Mouse (Mus musculus): Measurements from ENCODE around the gene Msi1. TPM values are rescaled to one million over a fixed set of nuclear protein-coding genes. Genes with fewer than 3 reads are reported as not detected.
A peak's percentile ranks its signal among the peaks of the same experiment; 100 is the strongest.

Msi1 gene
- polyA plus RNA-seq, 1 experiment from 2014 or later: 16.0 TPM

- Histone ChIP-seq H3K4me2 (ENCODE audit: low read depth, low read length) (peak overlapping the region; percentile 57), H3K9ac (ENCODE audit: low read depth, low read length) (no peak overlapping the region; the same call in 1 of the 2 replicates), H3K27me3 (replicated peaks; ENCODE audit: control insufficient read depth, insufficient read depth, low read length) (no peaks in the 10 kb centered on the region), H3K9me3 (ENCODE audit: control insufficient read depth, low read length) (no peaks in the 10 kb centered on the region), H3K4me1 (ENCODE audit: control insufficient read depth, insufficient read depth, low read length) (peaks cover 11% of the 10 kb centered on the region; the same call in 1 of the 2 replicates), H3K27ac (replicated peaks; ENCODE audit: low read depth, low read length) (peak overlapping the region; percentile 33; the same call in 1 of the 2 replicates), H3K4me3 (ENCODE audit: low read depth, low read length) (peak overlapping the region; percentile 29; the same call in 1 of the 2 replicates), H3K36me3 (ENCODE audit: control insufficient read depth, insufficient read depth, low read length) (no peaks in the 10 kb centered on the region)
- peak; percentile 26 for DNase-seq (ENCODE audit: low spot score)
- ATAC-seq (ENCODE audit: low read depth): peak; percentile 45
- 18% methylated on average over 14 of the region's 17 CpGs for WGBS
Observed at GRCm38 (mm10) chr5:115403436-115404140, 25.8 kb upstream of the Msi1 start.

DNA sequence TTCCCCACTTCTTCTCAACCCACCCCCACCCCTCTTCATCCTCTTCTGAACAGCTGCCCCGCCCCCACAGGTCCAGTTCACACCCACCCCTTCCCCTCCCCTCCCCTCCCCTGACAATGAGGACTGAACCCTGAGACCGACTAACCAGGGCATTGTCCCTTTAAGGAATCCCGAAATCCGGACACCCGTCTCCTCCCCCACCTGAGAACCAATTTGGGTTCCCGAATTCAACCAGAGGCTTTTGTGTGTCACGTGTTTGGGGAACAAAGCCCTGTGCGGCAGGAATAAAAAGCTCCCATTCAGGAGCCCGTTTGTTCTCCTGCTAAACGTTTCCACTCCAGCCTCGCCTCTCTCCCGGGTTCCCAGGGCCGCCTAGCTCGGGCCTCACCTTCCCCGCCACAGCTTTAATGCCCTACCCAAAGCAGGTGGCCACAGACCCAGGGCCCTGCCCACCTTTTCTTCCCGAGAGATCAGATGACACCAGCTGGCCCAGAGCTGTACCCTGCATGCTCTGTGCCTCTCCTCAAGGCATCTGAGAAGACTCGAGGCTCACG, 25.1 kb upstream of the Msi1 start:
- 4% methylated on average over 18 of the region's 18 CpGs for WGBS
- H3K36me3 ChIP-seq (ENCODE audit: control insufficient read depth, insufficient read depth, low read length): no peaks in the 10 kb centered on the region
- peak overlapping the region; percentile 57 for H3K4me2 ChIP-seq (ENCODE audit: low read depth, low read length)
- no peaks in the 10 kb centered on the region for H3K27me3 ChIP-seq (replicated peaks; ENCODE audit: control insufficient read depth, insufficient read depth, low read length)
- peak overlapping the region; percentile 60 for H3K9ac ChIP-seq (ENCODE audit: low read depth, low read length)
- H3K9me3 ChIP-seq (ENCODE audit: control insufficient read depth, low read length): no peaks in the 10 kb centered on the region
- peak overlapping the region; percentile 29 for H3K4me3 ChIP-seq (ENCODE audit: low read depth, low read length)
- DNase-seq (ENCODE audit: low spot score): peak; percentile 83
- peak overlapping the region; percentile 61 for H3K27ac ChIP-seq (replicated peaks; ENCODE audit: low read depth, low read length)
- peak; percentile 89 for ATAC-seq (ENCODE audit: low read depth)
- peaks cover 11% of the 10 kb centered on the region; the same call in 1 of the 2 replicates for H3K4me1 ChIP-seq (ENCODE audit: control insufficient read depth, insufficient read depth, low read length)

GRCm38 (mm10) chr5:115405205-115405604, 24.2 kb upstream of the Msi1 start:
- 50% methylated on average over 8 of the region's 8 CpGs for WGBS
- peaks cover 11% of the 10 kb centered on the region; the same call in 1 of the 2 replicates for H3K4me1 ChIP-seq (ENCODE audit: control insufficient read depth, insufficient read depth, low read length)
- no peak for ATAC-seq (ENCODE audit: low read depth)
- no peak overlapping the region for H3K27ac ChIP-seq (replicated peaks; ENCODE audit: low read depth, low read length)
- H3K4me3 ChIP-seq (ENCODE audit: low read depth, low read length): no peak overlapping the region
- H3K27me3 ChIP-seq (replicated peaks; ENCODE audit: control insufficient read depth, insufficient read depth, low read length): no peaks in the 10 kb centered on the region
- DNase-seq (ENCODE audit: low spot score): no peak
- H3K9ac ChIP-seq (ENCODE audit: low read depth, low read length): no peak overlapping the region
- no peaks in the 10 kb centered on the region for H3K36me3 ChIP-seq (ENCODE audit: control insufficient read depth, insufficient read depth, low read length)
- H3K4me2 ChIP-seq (ENCODE audit: low read depth, low read length): no peak overlapping the region
- H3K9me3 ChIP-seq (ENCODE audit: control insufficient read depth, low read length): no peaks in the 10 kb centered on the region

DNA sequence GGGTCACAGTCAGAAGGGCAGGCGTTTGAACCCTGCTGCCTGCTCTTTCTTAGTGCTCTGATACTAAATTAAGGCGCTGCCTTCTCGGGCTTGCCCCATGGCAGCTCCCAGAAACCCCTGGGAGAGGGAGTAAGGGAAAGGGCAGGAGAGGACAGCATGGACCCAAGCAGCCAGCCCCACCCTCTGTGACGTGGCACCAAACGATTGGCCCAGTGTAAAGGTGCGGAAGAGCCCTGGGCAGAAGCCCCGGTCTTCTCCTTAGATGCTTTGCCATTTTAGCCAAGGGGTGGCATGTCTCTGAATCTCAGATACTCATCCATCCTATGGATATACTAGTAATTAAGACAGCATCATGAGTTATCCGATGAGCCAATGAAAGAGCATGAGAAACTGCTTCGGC, 21.3 kb upstream of the Msi1 start:
- no peak for DNase-seq (ENCODE audit: low spot score)

GRCm38 (mm10) chr5:115415111-115416085, 14.0 kb upstream of the Msi1 start:
- H3K4me1 ChIP-seq (ENCODE audit: control insufficient read depth, insufficient read depth, low read length): 0 out of 2 replicates have a peak, but pooled peaks cover 4% of the 10 kb centered on the region
- no peak overlapping the region for H3K27ac ChIP-seq (replicated peaks; ENCODE audit: low read depth, low read length)
- no peaks in the 10 kb centered on the region for H3K36me3 ChIP-seq (ENCODE audit: control insufficient read depth, insufficient read depth, low read length)
- no peaks in the 10 kb centered on the region for H3K9me3 ChIP-seq (ENCODE audit: control insufficient read depth, low read length)
- H3K27me3 ChIP-seq (replicated peaks; ENCODE audit: control insufficient read depth, insufficient read depth, low read length): no peaks in the 10 kb centered on the region
- peak overlapping the region; percentile 49 for H3K4me2 ChIP-seq (ENCODE audit: low read depth, low read length)
- peak overlapping the region; percentile 23; the same call in 1 of the 2 replicates for H3K4me3 ChIP-seq (ENCODE audit: low read depth, low read length)
- WGBS: 51% methylated on average over 24 of the region's 24 CpGs
- peak overlapping the region; percentile 12; the same call in 1 of the 2 replicates for H3K9ac ChIP-seq (ENCODE audit: low read depth, low read length)
- DNase-seq (ENCODE audit: low spot score) (no peak), ATAC-seq (ENCODE audit: low read depth) (no peak)

More for the DNA sequence above, 21.3 kb upstream of the Msi1 start:
- Histone ChIP-seq H3K27me3 (replicated peaks; ENCODE audit: control insufficient read depth, insufficient read depth, low read length) (no peaks in the 10 kb centered on the region), H3K27ac (replicated peaks; ENCODE audit: low read depth, low read length) (no peak overlapping the region), H3K9me3 (ENCODE audit: control insufficient read depth, low read length) (no peaks in the 10 kb centered on the region), H3K4me1 (ENCODE audit: control insufficient read depth, insufficient read depth, low read length) (peaks cover 11% of the 10 kb centered on the region; the same call in 1 of the 2 replicates), H3K36me3 (ENCODE audit: control insufficient read depth, insufficient read depth, low read length) (no peaks in the 10 kb centered on the region), H3K9ac (ENCODE audit: low read depth, low read length) (no peak overlapping the region), H3K4me2 (ENCODE audit: low read depth, low read length) (no peak overlapping the region), H3K4me3 (ENCODE audit: low read depth, low read length) (no peak overlapping the region)
- WGBS: 29% methylated on average over 9 of the region's 9 CpGs
- no peak for ATAC-seq (ENCODE audit: low read depth)

DNA sequence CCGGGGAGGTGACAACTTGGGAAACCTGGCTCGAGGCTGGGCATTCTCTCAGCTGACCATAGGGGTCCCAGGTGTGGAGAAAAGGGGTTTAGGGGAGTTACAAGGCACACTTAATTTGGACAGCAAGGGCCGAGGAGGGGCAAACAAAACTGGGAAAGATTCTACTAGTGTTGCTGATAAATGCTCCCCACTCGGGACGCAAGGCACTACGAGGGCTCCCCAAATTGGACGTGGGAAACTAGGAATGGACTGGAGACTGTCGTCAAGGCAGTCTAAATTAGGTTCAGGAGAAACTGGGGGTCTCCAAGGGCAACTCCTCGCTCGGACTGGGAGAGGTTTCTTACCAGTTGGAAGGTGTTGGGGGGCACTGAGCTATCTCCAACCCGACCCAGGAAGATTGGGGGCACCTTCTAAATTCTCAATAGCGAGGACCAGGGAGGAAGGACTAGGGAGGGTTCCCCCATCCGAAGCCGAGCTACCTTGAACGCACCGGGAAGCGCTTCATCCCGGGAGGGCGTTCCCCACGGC, 504 bp upstream of the Msi1 start:
- peak overlapping the region; percentile 93 for H3K4me3 ChIP-seq (ENCODE audit: low read depth, low read length)
- peak overlapping the region; percentile 98 for H3K9ac ChIP-seq (ENCODE audit: low read depth, low read length)
- H3K4me2 ChIP-seq (ENCODE audit: low read depth, low read length): peak overlapping the region; percentile 92
- ATAC-seq (ENCODE audit: low read depth) (no peak), DNase-seq (ENCODE audit: low spot score) (no peak)
- peaks cover 20% of the 10 kb centered on the region for H3K4me1 ChIP-seq (ENCODE audit: control insufficient read depth, insufficient read depth, low read length)
- WGBS: 2% methylated on average over 12 of the region's 20 CpGs
- peak overlapping the region; percentile 83 for H3K27ac ChIP-seq (replicated peaks; ENCODE audit: low read depth, low read length)
- 0 out of 2 replicates have a peak, but pooled peaks cover 10% of the 10 kb centered on the region for H3K36me3 ChIP-seq (ENCODE audit: control insufficient read depth, insufficient read depth, low read length)
- H3K27me3 ChIP-seq (replicated peaks; ENCODE audit: control insufficient read depth, insufficient read depth, low read length): no peaks in the 10 kb centered on the region
- H3K9me3 ChIP-seq (ENCODE audit: control insufficient read depth, low read length): no peaks in the 10 kb centered on the region

- H3K9me3 ChIP-seq (ENCODE audit: control insufficient read depth, low read length): no peaks in the 10 kb centered on the region
- WGBS: under 1% methylated on average over 29 of the region's 73 CpGs
- DNase-seq (ENCODE audit: low spot score): no peak
- no peak for ATAC-seq (ENCODE audit: low read depth)
- H3K9ac ChIP-seq (ENCODE audit: low read depth, low read length): peak overlapping the region; percentile 98
- peak overlapping the region; percentile 83 for H3K27ac ChIP-seq (replicated peaks; ENCODE audit: low read depth, low read length)
- peak overlapping the region; percentile 93 for H3K4me3 ChIP-seq (ENCODE audit: low read depth, low read length)
- H3K27me3 ChIP-seq (replicated peaks; ENCODE audit: control insufficient read depth, insufficient read depth, low read length): no peaks in the 10 kb centered on the region
- peaks cover 17% of the 10 kb centered on the region; the same call in 1 of the 2 replicates for H3K36me3 ChIP-seq (ENCODE audit: control insufficient read depth, insufficient read depth, low read length)
- H3K4me2 ChIP-seq (ENCODE audit: low read depth, low read length): peak overlapping the region; percentile 92
- peaks cover 35% of the 10 kb centered on the region for H3K4me1 ChIP-seq (ENCODE audit: control insufficient read depth, insufficient read depth, low read length)
Observed at GRCm38 (mm10) chr5:115430187-115430960, 975 bp downstream of the Msi1 start.
